Mouse (Mus musculus): Measurements from ENCODE around the gene Aoc1.

Gene Aoc1
- long read RNA-seq, experiment 1 = 0 reads
- long read RNA-seq, experiment 2 = 0 reads

- intact Hi-C loops (cut with DNase I) = no loop called here
Observed at GRCm38 (mm10) chr6:48872596-48872995, at the start of gene Aoc1. TSS of gene Aoc1 (plus strand) at chr6:48872896.

- intact Hi-C loops (cut with DNase I) = no loop called here
Observed at GRCm38 (mm10) chr6:48825016-48825415, 47.7 kb upstream of the Aoc1 start.

GRCm38 (mm10) chr6:48828976-48829375 lies 43.7 kb upstream of the Aoc1 start:
- intact Hi-C loops (cut with DNase I) = no loop called here

- intact Hi-C loops (cut with DNase I) = no loop called here
Observed at GRCm38 (mm10) chr6:48829651-48830050, 43.0 kb upstream of the Aoc1 start.

- intact Hi-C loops (cut with DNase I) = no loop called here
Observed at GRCm38 (mm10) chr6:48830241-48830640, 42.5 kb upstream of the Aoc1 start.

GRCm38 (mm10) chr6:48831141-48831540 lies 41.6 kb upstream of the Aoc1 start:
- intact Hi-C loops (cut with DNase I) = no loop called here

GRCm38 (mm10) chr6:48832426-48832825 lies 40.3 kb upstream of the Aoc1 start:
- intact Hi-C loops (cut with DNase I) = no loop called here

GRCm38 (mm10) chr6:48833515-48833914 lies 39.2 kb upstream of the Aoc1 start:
- intact Hi-C loops (cut with DNase I) = no loop called here

- intact Hi-C loops (cut with DNase I) = no loop called here
Observed at GRCm38 (mm10) chr6:48835241-48835640, 37.5 kb upstream of the Aoc1 start.

GRCm38 (mm10) chr6:48836146-48836545 lies 36.5 kb upstream of the Aoc1 start:
- intact Hi-C loops (cut with DNase I) = no loop called here

- intact Hi-C loops (cut with DNase I) = no loop called here
Observed at GRCm38 (mm10) chr6:48837516-48837915, 35.2 kb upstream of the Aoc1 start.

GRCm38 (mm10) chr6:48838321-48839080 lies 34.2 kb upstream of the Aoc1 start:
- intact Hi-C loops (cut with DNase I) = no loop called here

GRCm38 (mm10) chr6:48840371-48840969 lies 32.2 kb upstream of the Aoc1 start, which contains the start of gene Tmem176a:
TSS of gene Tmem176a (plus strand) at chr6:48840919.
- intact Hi-C loops (cut with DNase I) = no loop called here

- intact Hi-C loops (cut with DNase I) = no loop called here
Observed at GRCm38 (mm10) chr6:48840973-48841625, 31.6 kb upstream of the Aoc1 start, which contains the start of gene Tmem176b. TSS of gene Tmem176b (minus strand) at chr6:48841496.

GRCm38 (mm10) chr6:48842111-48842842 lies 30.4 kb upstream of the Aoc1 start:
- intact Hi-C loops (cut with DNase I) = no loop called here

- intact Hi-C loops (cut with DNase I) = no loop called here
Observed at GRCm38 (mm10) chr6:48845086-48845485, 27.6 kb upstream of the Aoc1 start.

- intact Hi-C loops (cut with DNase I) = no loop called here
Observed at GRCm38 (mm10) chr6:48851820-48852491, 20.7 kb upstream of the Aoc1 start.

GRCm38 (mm10) chr6:48854155-48854554 lies 18.5 kb upstream of the Aoc1 start:
- intact Hi-C loops (cut with DNase I) = no loop called here

GRCm38 (mm10) chr6:48857613-48858302 lies 14.9 kb upstream of the Aoc1 start:
- intact Hi-C loops (cut with DNase I) = loop anchor here (5.0 kb wide), 1 partner anchor 40 kb away; no protein-coding TSS in a partner anchor
